ENCODE assay signal across 8 mouse cellular contexts in the genomic region with DNA sequence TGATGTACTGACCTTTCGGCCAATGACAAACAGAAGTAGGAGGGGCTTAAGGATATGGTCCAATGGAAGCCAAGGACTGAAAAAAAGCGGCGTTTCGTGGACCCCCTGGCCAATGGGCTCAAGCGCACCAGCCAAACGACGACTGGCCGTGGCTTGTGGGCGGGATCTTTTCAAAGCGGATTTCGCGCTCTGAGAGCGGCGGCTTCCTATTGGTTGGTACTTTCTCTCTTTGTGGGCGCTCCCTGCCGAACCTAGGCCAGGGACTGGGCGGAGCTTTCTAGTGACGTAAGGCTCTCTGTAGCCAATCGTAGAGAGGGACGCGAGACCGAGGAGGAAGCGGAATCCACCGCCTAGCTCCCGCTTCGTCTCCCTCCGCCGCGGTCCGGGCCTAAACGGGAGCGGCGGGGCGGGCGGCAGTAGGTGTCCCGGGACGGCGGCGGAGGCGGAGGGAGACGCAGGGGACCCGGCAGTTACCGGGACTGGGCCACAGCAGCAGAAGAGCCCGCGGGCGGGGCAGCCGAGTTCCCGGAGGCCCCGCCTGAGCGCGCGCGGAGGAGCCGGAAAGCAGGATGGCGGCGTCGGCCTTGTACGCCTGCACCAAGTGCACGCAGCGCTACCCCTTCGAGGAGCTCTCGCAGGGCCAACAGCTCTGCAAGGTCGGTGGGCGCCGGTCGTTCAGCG. TPM values are rescaled to one million over a fixed set of nuclear protein-coding genes. Genes with fewer than 3 reads are reported as not detected.
A peak's percentile ranks its signal among the peaks of the same experiment; 100 is the strongest.
DNase-seq lines count a peak whose midpoint lies in the region; ATAC-seq and TF ChIP-seq lines count a peak whose summit lies in the region.

A gene (plus strand): TSS at position 311 of the 681 bp plus-strand sequence.

- peak; percentile 100 for DNase-seq in CH12.LX (ENCODE audit: extremely low read depth)
- peak; percentile 100 for DNase-seq in c-Kit-positive CD71-positive TER-119-negative erythroid progenitor cells, embryonic 14.5 days (ENCODE audit: low read depth)
- DNase-seq in forebrain, embryonic 11.5 days (ENCODE audit: low spot score): peak; percentile 99
- DNase-seq in kidney, postnatal 36 days: peak; percentile 99 to 100
- DNase-seq in telencephalon, adult 2 months (ENCODE audit: low read depth, low spot score): peak; percentile 100

- peak within 1 kb of the TSS; percentile 57 for H3K27ac ChIP-seq in CH12.LX (ENCODE audit: insufficient read depth, low read depth)
- peak within 1 kb of the TSS; percentile 97 for H3K27ac ChIP-seq in forebrain, embryonic 11.5 days (ENCODE audit: low read depth, low read length)
- peak within 1 kb of the TSS; percentile 99 for H3K27ac ChIP-seq in heart, embryonic 16.5 days (ENCODE audit: low read length)
- H3K27ac ChIP-seq in liver, embryonic 15.5 days (replicated peaks): peak within 1 kb of the TSS; percentile 98
- peak within 1 kb of the TSS; percentile 95 for H3K27ac ChIP-seq in neural tube, embryonic 12.5 days

- H3K36me3 ChIP-seq in CH12.LX (replicated peaks in 1 of 2; ENCODE audit: control insufficient read depth in 1 of 2, insufficient read depth in 1 of 2, low read length in 1 of 2): peaks cover 15 to 33% of the 10 kb centered on the region in 2 experiments
- H3K36me3 ChIP-seq in forebrain, embryonic 11.5 days (ENCODE audit: control insufficient read depth, insufficient read depth, low read length): no peaks in the 10 kb centered on the region; the same call in 1 of the 2 replicates
- H3K36me3 ChIP-seq in heart, embryonic 16.5 days (ENCODE audit: control insufficient read depth, insufficient read depth): peaks cover 14% of the 10 kb centered on the region; the same call in 1 of the 2 replicates
- H3K36me3 ChIP-seq in liver, embryonic 15.5 days (replicated peaks): peaks cover 31% of the 10 kb centered on the region
- H3K36me3 ChIP-seq in neural tube, embryonic 12.5 days: peaks cover 20% of the 10 kb centered on the region

- peak within 1 kb of the TSS; percentile 80 to 97 (median 91) for H3K4me3 ChIP-seq in CH12.LX (replicated peaks in 1 of 3; ENCODE audit: low read depth in 2 of 3, low read length in 2 of 3, poor library complexity in 1 of 3)
- peak within 1 kb of the TSS; percentile 91 for H3K4me3 ChIP-seq in forebrain, embryonic 11.5 days (ENCODE audit: low read depth, low read length)
- peak within 1 kb of the TSS; percentile 80 for H3K4me3 ChIP-seq in heart, embryonic 16.5 days (ENCODE audit: low read length)
- peak within 1 kb of the TSS; percentile 86 for H3K4me3 ChIP-seq in liver, embryonic 15.5 days (replicated peaks)
- peak within 1 kb of the TSS; percentile 80 for H3K4me3 ChIP-seq in neural tube, embryonic 12.5 days

- peak within 1 kb of the TSS; percentile 97 for H3K9ac ChIP-seq in CH12.LX (ENCODE audit: insufficient read depth, low read depth)
- peak within 1 kb of the TSS; percentile 95 for H3K9ac ChIP-seq in forebrain, embryonic 11.5 days (ENCODE audit: low read length)
- peak within 1 kb of the TSS; percentile 95 for H3K9ac ChIP-seq in heart, embryonic 16.5 days (ENCODE audit: low read length)
- H3K9ac ChIP-seq in liver, embryonic 15.5 days: peak within 1 kb of the TSS; percentile 92
- peak within 1 kb of the TSS; percentile 93 for H3K9ac ChIP-seq in neural tube, embryonic 12.5 days

- WGBS in forebrain, embryonic 11.5 days: under 1% methylated on average over 67 of the region's 67 CpGs
- under 1% methylated on average over 57 of the region's 67 CpGs for WGBS in heart, embryonic 16.5 days
- under 1% methylated on average over 67 of the region's 67 CpGs for WGBS in liver, embryonic 15.5 days (ENCODE audit: insufficient replicate concordance)
- WGBS in neural tube, embryonic 12.5 days: under 1% methylated on average over 67 of the region's 67 CpGs

- TF ChIP-seq EP300 in CH12.LX (IDR thresholded peaks at IDR 0.05; ENCODE audit: low read length): no peak

- ATAC-seq in forebrain, embryonic 11.5 days (replicated peaks; ENCODE audit: low FRiP score): peak; percentile 94
- peak; percentile 92 for ATAC-seq in heart, embryonic 16.5 days (replicated peaks; ENCODE audit: extremely low read depth, insufficient read depth, low FRiP score)
- peak; percentile 88 for ATAC-seq in liver, embryonic 15.5 days (ENCODE audit: insufficient read depth)
- ATAC-seq in neural tube, embryonic 12.5 days (ENCODE audit: low FRiP score, low read depth): peak; percentile 96

- no peak for TF ChIP-seq CTCF in CH12.LX (conservative IDR thresholded peaks at IDR 0.05 in 1 of 2, IDR thresholded peaks at IDR 0.05 in 1 of 2; ENCODE audit: low read depth in 2 of 2, low read length in 2 of 2)

- no peak for TF ChIP-seq RAD21 in CH12.LX (IDR thresholded peaks at IDR 0.05; ENCODE audit: low read depth, low read length)

- H3K27me3 ChIP-seq in CH12.LX (replicated peaks): no peaks in the 10 kb centered on the region
- no peaks in the 10 kb centered on the region for H3K27me3 ChIP-seq in forebrain, embryonic 11.5 days (ENCODE audit: control insufficient read depth, insufficient read depth, low read length)
- no peaks in the 10 kb centered on the region for H3K27me3 ChIP-seq in heart, embryonic 16.5 days (ENCODE audit: control insufficient read depth, insufficient read depth, low read length)
- H3K27me3 ChIP-seq in liver, embryonic 15.5 days: no peaks in the 10 kb centered on the region
- no peaks in the 10 kb centered on the region for H3K27me3 ChIP-seq in neural tube, embryonic 12.5 days (replicated peaks)

- peaks cover 45% of the 10 kb centered on the region for H3K79me2 ChIP-seq in CH12.LX (replicated peaks; ENCODE audit: control insufficient read depth, extremely low read depth, insufficient read depth, poor library complexity, severe bottlenecking)

- in situ Hi-C loops in CH12.LX (cut with MboI; ENCODE audit: low pct_ligation_motif_present, low pct_unique_long_range_greater_than_20kb, low sequenced_read_pairs): no loop called here

- H3K4me2 ChIP-seq in CH12.LX (ENCODE audit: insufficient read depth, low read depth, poor library complexity, severe bottlenecking): peak within 1 kb of the TSS; percentile 86
- H3K4me2 ChIP-seq in forebrain, embryonic 11.5 days (ENCODE audit: low read depth, low read length, severe bottlenecking): peak within 1 kb of the TSS; percentile 73
- peak within 1 kb of the TSS; percentile 88 for H3K4me2 ChIP-seq in heart, embryonic 16.5 days (ENCODE audit: low read depth, low read length)
- H3K4me2 ChIP-seq in liver, embryonic 15.5 days: peak within 1 kb of the TSS; percentile 81
- H3K4me2 ChIP-seq in neural tube, embryonic 12.5 days (replicated peaks): peak within 1 kb of the TSS; percentile 83

- no peaks in the 10 kb centered on the region for H3K9me3 ChIP-seq in CH12.LX (replicated peaks; ENCODE audit: low read length)
- H3K9me3 ChIP-seq in forebrain, embryonic 11.5 days (ENCODE audit: control insufficient read depth, low read length): no peaks in the 10 kb centered on the region
- H3K9me3 ChIP-seq in heart, embryonic 16.5 days (replicated peaks; ENCODE audit: control insufficient read depth, low read length): no peaks in the 10 kb centered on the region
- H3K9me3 ChIP-seq in liver, embryonic 15.5 days (replicated peaks): no peaks in the 10 kb centered on the region
- H3K9me3 ChIP-seq in neural tube, embryonic 12.5 days: no peaks in the 10 kb centered on the region

- H3K4me1 ChIP-seq in CH12.LX (ENCODE audit: control insufficient read depth in 1 of 2, insufficient read depth in 2 of 2): peaks cover 6 to 47% of the 10 kb centered on the region in 2 experiments
- peaks cover 6% of the 10 kb centered on the region for H3K4me1 ChIP-seq in forebrain, embryonic 11.5 days (replicated peaks; ENCODE audit: control insufficient read depth, insufficient read depth, low read length)
- peaks cover 14% of the 10 kb centered on the region for H3K4me1 ChIP-seq in heart, embryonic 16.5 days (ENCODE audit: control insufficient read depth, insufficient read depth, low read length)
- peaks cover 33% of the 10 kb centered on the region for H3K4me1 ChIP-seq in liver, embryonic 15.5 days (replicated peaks)
- peaks cover 16% of the 10 kb centered on the region for H3K4me1 ChIP-seq in neural tube, embryonic 12.5 days

- TF ChIP-seq POLR2A in CH12.LX (IDR thresholded peaks at IDR 0.05; ENCODE audit: low read depth, low read length): peak; percentile 62

- dilution Hi-C loops in CH12.LX (cut with MboI; ENCODE audit: extremely low pct_ligation_motif_present, extremely low pct_unique_long_range_greater_than_20kb, low sequenced_read_pairs): no loop called here

TF ChIP-seq in CH12.LX, 34 proteins besides CTCF, POLR2A, EP300 and RAD21 (continues in another document):
- TF ChIP-seq MXI1 (IDR thresholded peaks at IDR 0.05; ENCODE audit: low read depth, low read length): no peak; the same call in 1 of the 2 replicates
- TF ChIP-seq NELFE (IDR thresholded peaks at IDR 0.05; ENCODE audit: low read depth, low read length): peak; percentile 67
- no peak for TF ChIP-seq MAFK (IDR thresholded peaks at IDR 0.05; ENCODE audit: insufficient replicate concordance, low read length)
- TF ChIP-seq RCOR1 (conservative IDR thresholded peaks at IDR 0.05; ENCODE audit: low read depth, low read length): no peak
- no peak for TF ChIP-seq GABPA (IDR thresholded peaks at IDR 0.05; ENCODE audit: insufficient replicate concordance, low read depth, low read length)
- TF ChIP-seq ETS1 (conservative IDR thresholded peaks at IDR 0.05; ENCODE audit: low read depth, low read length): no peak
- no peak for TF ChIP-seq USF1 (IDR thresholded peaks at IDR 0.05; ENCODE audit: low read depth, low read length)
- peak; percentile 76; the same call in 1 of the 2 replicates for TF ChIP-seq ELF1 (IDR thresholded peaks at IDR 0.05; ENCODE audit: low read depth, low read length)
- peak; percentile 67; the same call in 1 of the 2 replicates for TF ChIP-seq KAT2A (IDR thresholded peaks at IDR 0.05; ENCODE audit: insufficient replicate concordance, low read length)
- TF ChIP-seq NRF1 (IDR thresholded peaks at IDR 0.05; ENCODE audit: low read depth, low read length): peak; percentile 29
- TF ChIP-seq ZMIZ1 (IDR thresholded peaks at IDR 0.05; ENCODE audit: low read depth, low read length): peak; percentile 42; the same call in 1 of the 2 replicates
- peak; percentile 69 for TF ChIP-seq HCFC1 (IDR thresholded peaks at IDR 0.05; ENCODE audit: low read depth, low read length)
- TF ChIP-seq MEF2A (IDR thresholded peaks at IDR 0.05; ENCODE audit: borderline replicate concordance, low read depth, low read length): peak; percentile 50; the same call in 1 of the 2 replicates
- peak; percentile 68 for TF ChIP-seq UBTF (IDR thresholded peaks at IDR 0.05; ENCODE audit: low read depth, low read length)

RNA-seq across cellular contexts. Expression of the gene that starts here (rescaled TPM):
- total RNA-seq in CH12.LX (2012; rRNA removed) (12.4 and 12.6 TPM in 2 replicates), CH12.LX (2014; rRNA removed) (36.2 and 43.2 TPM in 2 replicates)
- polyA plus RNA-seq in CH12.LX (2012; ENCODE audit: insufficient read length, low read depth): 25.3 and 31.7 TPM in 2 replicates
- 34.9 and 35.3 TPM in 2 replicates for polyA plus RNA-seq in forebrain, embryonic 11.5 days (2014; fragmentation: Nextera tagmentation; extraction: Ambion mirVana)
- 13.9 and 16.8 TPM in 2 replicates for polyA plus RNA-seq in heart, embryonic 16.5 days (2015; fragmentation: Nextera tagmentation; extraction: Ambion mirVana)
- 8.9 and 9.7 TPM in 2 replicates for polyA plus RNA-seq in liver, embryonic 15.5 days (2015; fragmentation: Nextera tagmentation; extraction: Ambion mirVana)
- 32.5 and 34.5 TPM in 2 replicates for polyA plus RNA-seq in neural tube, embryonic 12.5 days (2016; fragmentation: Nextera tagmentation; extraction: Ambion mirVana)

Comparison
In these comparisons a context has a peak if more than half of its experiments do, and no peak if none do; other contexts are left out.
1. Peak in every context shown above with its lines: DNase-seq, ATAC-seq, H3K4me3 ChIP-seq and H3K27ac ChIP-seq.